8 mouse cellular contexts compared by ENCODE assay signal in the genomic region with DNA sequence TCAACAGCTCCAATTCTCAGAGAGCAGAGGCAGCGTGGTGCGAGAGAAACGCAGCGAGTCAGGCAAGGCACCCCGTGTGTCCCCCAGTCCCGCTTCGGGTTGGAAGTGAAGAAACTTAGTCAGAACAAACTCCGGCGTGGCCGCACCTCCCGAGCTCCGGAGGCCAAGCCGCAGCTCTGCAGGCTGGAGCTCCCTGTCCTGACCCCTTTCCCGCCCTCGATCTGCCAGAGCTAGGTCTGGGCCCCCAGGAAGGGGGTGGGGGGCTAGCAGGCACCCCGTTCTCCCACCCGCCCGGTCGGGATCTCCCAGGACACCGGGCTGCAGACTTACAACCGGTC.
DNase-seq lines count a peak whose midpoint lies in the region; ATAC-seq and TF ChIP-seq lines count a peak whose summit lies in the region.

No protein-coding gene starts in this region.

- H3K4me3 ChIP-seq in kidney, adult 2 months (ENCODE audit: insufficient read depth, low read depth, low read length), result peak overlapping the region; percentile 69
- H3K4me3 ChIP-seq in bone marrow macrophage, adult 2 months (ENCODE audit: insufficient read depth, low read length), result peak overlapping the region; percentile 39
- peak overlapping the region; percentile 54 for H3K4me3 ChIP-seq in forebrain, embryonic 14.5 days (ENCODE audit: low read depth, low read length)
- peak overlapping the region; percentile 62 for H3K4me3 ChIP-seq in liver, embryonic 15.5 days (replicated peaks)
- H3K4me3 ChIP-seq in small intestine, adult 2 months (ENCODE audit: low read depth, low read length), result peak overlapping the region; percentile 64

- H3K9me3 ChIP-seq in forebrain, embryonic 14.5 days (replicated peaks; ENCODE audit: control insufficient read depth, low read length), result no peaks in the 10 kb centered on the region
- no peaks in the 10 kb centered on the region for H3K9me3 ChIP-seq in liver, embryonic 15.5 days (replicated peaks)

- no peaks in the 10 kb centered on the region for H3K36me3 ChIP-seq in kidney, adult 2 months (ENCODE audit: control insufficient read depth, insufficient read depth, low read length)
- H3K36me3 ChIP-seq in forebrain, embryonic 14.5 days (ENCODE audit: control insufficient read depth, insufficient read depth, low read length), result no peaks in the 10 kb centered on the region
- H3K36me3 ChIP-seq in liver, embryonic 15.5 days (replicated peaks), result no peaks in the 10 kb centered on the region
- no peaks in the 10 kb centered on the region for H3K36me3 ChIP-seq in small intestine, adult 2 months (ENCODE audit: control insufficient read depth, insufficient read depth, low read length)

- no peaks in the 10 kb centered on the region for H3K27me3 ChIP-seq in kidney, adult 2 months (replicated peaks; ENCODE audit: control insufficient read depth, insufficient read depth, low read length)
- no peaks in the 10 kb centered on the region for H3K27me3 ChIP-seq in forebrain, embryonic 14.5 days (replicated peaks; ENCODE audit: control insufficient read depth, insufficient read depth, low read length)
- no peaks in the 10 kb centered on the region for H3K27me3 ChIP-seq in liver, embryonic 15.5 days
- H3K27me3 ChIP-seq in small intestine, adult 2 months (ENCODE audit: control insufficient read depth, insufficient read depth, low read length), result no peaks in the 10 kb centered on the region

- 1% methylated on average over 21 of the region's 21 CpGs for WGBS in kidney, adult 2 months
- 35% methylated on average over 21 of the region's 21 CpGs for whole genome bisulfite sequencing in forebrain, embryonic 14.5 days
- WGBS in liver, embryonic 15.5 days (ENCODE audit: insufficient replicate concordance), result 13% methylated on average over 21 of the region's 21 CpGs
- WGBS in small intestine, adult 2 months, result 19% methylated on average over 16 of the region's 21 CpGs

- H3K4me1 ChIP-seq in kidney, adult 2 months (ENCODE audit: control insufficient read depth, insufficient read depth, low read length), result no peaks in the 10 kb centered on the region
- no peaks in the 10 kb centered on the region for H3K4me1 ChIP-seq in bone marrow macrophage, adult 2 months (ENCODE audit: control insufficient read depth, insufficient read depth, low read length)
- H3K4me1 ChIP-seq in forebrain, embryonic 14.5 days (ENCODE audit: control insufficient read depth, insufficient read depth, low read length), result no peaks in the 10 kb centered on the region
- H3K4me1 ChIP-seq in liver, embryonic 15.5 days (replicated peaks), result no peaks in the 10 kb centered on the region
- no peaks in the 10 kb centered on the region for H3K4me1 ChIP-seq in small intestine, adult 2 months (ENCODE audit: control insufficient read depth, insufficient read depth, insufficient read length, low read length)

- DNase-seq in kidney, adult 2 months, result no peak
- DNase-seq in kidney, postnatal 14 days, result no peak
- DNase-seq in forebrain, embryonic 14.5 days (ENCODE audit: low spot score), result peak; percentile 39
- peak; percentile 0 for DNase-seq in induced T-regulatory cell, adult 2 months (ENCODE audit: low read depth)
- no peak for DNase-seq in cerebellum, adult 9-10 months

- no peak; the same call in 1 of the 2 replicates for ATAC-seq in forebrain, embryonic 14.5 days
- ATAC-seq in liver, embryonic 15.5 days (ENCODE audit: insufficient read depth), result no peak; the same call in 1 of the 2 replicates

- no peak for TF ChIP-seq POLR2A in kidney, adult 2 months (IDR thresholded peaks at IDR 0.05; ENCODE audit: low read depth, low read length)
- no peak for TF ChIP-seq POLR2A in bone marrow macrophage, adult 2 months (IDR thresholded peaks at IDR 0.05; ENCODE audit: borderline replicate concordance, low read depth, low read length)
- TF ChIP-seq POLR2A in small intestine, adult 2 months (IDR thresholded peaks at IDR 0.05; ENCODE audit: low read depth, low read length), result no peak

- H3K27ac ChIP-seq in kidney, adult 2 months (ENCODE audit: insufficient read depth, low read depth, low read length), result no peak overlapping the region
- H3K27ac ChIP-seq in bone marrow macrophage, adult 2 months (ENCODE audit: insufficient read depth, low read depth, low read length), result no peak overlapping the region
- H3K27ac ChIP-seq in forebrain, embryonic 14.5 days (ENCODE audit: low read depth, low read length), result peak overlapping the region; percentile 75
- no peak overlapping the region for H3K27ac ChIP-seq in liver, embryonic 15.5 days (replicated peaks)
- no peak overlapping the region for H3K27ac ChIP-seq in small intestine, adult 2 months (ENCODE audit: insufficient read depth, low read depth, low read length)

- peak overlapping the region; percentile 70 for H3K9ac ChIP-seq in forebrain, embryonic 14.5 days (ENCODE audit: low read length)
- H3K9ac ChIP-seq in liver, embryonic 15.5 days, result peak overlapping the region; percentile 47

- TF ChIP-seq CTCF in kidney, adult 2 months (conservative IDR thresholded peaks at IDR 0.05; ENCODE audit: insufficient read depth, insufficient read length, low read depth, low read length), result no peak
- TF ChIP-seq CTCF in bone marrow macrophage, adult 2 months (IDR thresholded peaks at IDR 0.05; ENCODE audit: low read depth, low read length), result no peak
- TF ChIP-seq CTCF in small intestine, adult 2 months (IDR thresholded peaks at IDR 0.05; ENCODE audit: extremely low read depth, insufficient read length, insufficient replicate concordance, low read depth, low read length), result no peak

- peak overlapping the region; percentile 48 for H3K4me2 ChIP-seq in forebrain, embryonic 14.5 days (ENCODE audit: low read length)
- peak overlapping the region; percentile 75 for H3K4me2 ChIP-seq in liver, embryonic 15.5 days

Comparison
In these comparisons a context has a peak if more than half of its experiments do, and no peak if none do; other contexts are left out.
1. DNase-seq: peak in forebrain, embryonic 14.5 days (single experiment) and induced T-regulatory cell, adult 2 months (single experiment); none in kidney, adult 2 months (single experiment), kidney, postnatal 14 days (single experiment) and cerebellum, adult 9-10 months (single experiment).
2. Peak in every context shown above with its lines, with median percentiles within 50 percentile points of each other: H3K4me3 ChIP-seq.